Mouse (Mus musculus) layer of hippocampus, postnatal 25 days (tissue): ENCODE results near the gene Dpt. TPM values are rescaled to one million over a fixed set of nuclear protein-coding genes. Genes with fewer than 3 reads are reported as not detected.
"Not testable (repeated sequence)": the region's sequence is repeated elsewhere in the genome, so short reads cannot be mapped to it uniquely, and the experiment has no call there.

Source experiments
- DNase-seq, 2 experiments: peaks; one replicate each; pipeline ENCODE4 v3.0.0; 2022; ENCODE audit warnings: mixed read lengths in 2 of 2, low spot score in 1 of 2; ENCODE audit errors: extremely low spot score in 1 of 2
- total RNA-seq, 2 experiments: library from RNA; stranded (reverse); gene quantifications; 2 replicates each; pipeline ENCODE4 v1.2.3; 2021

Gene Dpt
- total RNA-seq, 2 experiments from 2014 or later: 0.20 TPM; not detected in 1

DNA sequence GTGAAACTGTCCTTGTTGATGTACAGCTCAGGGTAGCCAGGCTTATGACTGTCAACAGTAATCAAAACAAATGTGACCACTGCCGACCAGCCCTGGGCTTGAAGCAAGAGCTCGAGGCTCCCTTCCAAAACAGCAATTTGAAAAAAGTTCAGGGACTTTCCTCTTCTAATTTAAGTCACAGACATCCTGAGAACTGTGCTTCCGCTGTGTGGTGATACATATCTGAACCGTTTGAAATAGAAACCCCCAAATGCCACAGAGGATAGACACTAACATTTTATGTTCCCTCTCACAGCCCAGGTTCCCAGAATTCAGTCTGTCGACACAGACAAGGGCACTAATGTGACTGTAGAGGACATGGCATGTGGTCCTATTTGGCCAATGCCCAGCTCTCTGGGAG is 18.9 kb downstream of the Dpt start:
- DNase-seq: no peak

DNA sequence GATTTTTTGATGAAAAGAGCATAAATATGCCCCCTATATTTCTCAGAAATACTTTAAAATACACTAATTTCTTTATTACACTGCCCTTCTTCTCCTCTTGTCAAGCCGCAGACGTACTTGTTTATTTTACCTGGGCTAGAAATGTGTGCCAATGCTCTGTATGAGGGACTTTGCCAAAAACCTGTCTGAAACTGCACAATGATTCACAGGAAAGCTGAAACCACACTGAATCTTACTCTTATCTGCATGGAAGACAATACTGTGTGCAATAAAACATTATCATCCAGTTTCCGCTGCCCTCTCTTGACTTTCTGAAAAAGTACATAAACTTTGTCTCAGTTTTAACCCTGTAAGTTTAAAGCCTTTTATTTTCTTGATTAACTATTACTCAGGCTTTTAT is 20.9 kb downstream of the Dpt start:
- no peak for DNase-seq

- DNase-seq: no peak
Observed at GRCm38 (mm10) chr1:164821307-164821706, 24.9 kb downstream of the Dpt start.

GRCm38 (mm10) chr1:164821821-164822220 is 25.4 kb downstream of the Dpt start:
- DNase-seq: no peak

DNA sequence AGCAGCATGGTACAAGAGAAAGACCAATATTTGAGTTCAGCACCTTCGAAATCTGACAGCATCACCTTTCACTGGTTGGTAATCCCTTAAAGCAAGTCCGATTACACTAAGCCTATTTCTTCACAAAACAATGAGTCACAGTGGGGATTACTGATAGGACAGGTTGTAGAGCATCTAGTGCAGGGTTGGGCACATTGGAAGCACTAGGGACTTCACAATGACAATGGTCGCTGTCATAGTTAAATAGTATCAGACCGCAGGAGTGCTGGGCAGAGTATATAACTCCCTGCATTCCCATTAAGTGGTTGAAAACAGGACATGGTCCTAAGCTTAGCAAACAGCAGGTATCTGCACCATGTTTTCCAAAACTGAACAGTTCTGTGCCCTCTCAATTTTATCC is 25.8 kb downstream of the Dpt start:
- DNase-seq: no peak

- no peak for DNase-seq
Observed at GRCm38 (mm10) chr1:164824896-164825295, 28.5 kb downstream of the Dpt start.

DNA sequence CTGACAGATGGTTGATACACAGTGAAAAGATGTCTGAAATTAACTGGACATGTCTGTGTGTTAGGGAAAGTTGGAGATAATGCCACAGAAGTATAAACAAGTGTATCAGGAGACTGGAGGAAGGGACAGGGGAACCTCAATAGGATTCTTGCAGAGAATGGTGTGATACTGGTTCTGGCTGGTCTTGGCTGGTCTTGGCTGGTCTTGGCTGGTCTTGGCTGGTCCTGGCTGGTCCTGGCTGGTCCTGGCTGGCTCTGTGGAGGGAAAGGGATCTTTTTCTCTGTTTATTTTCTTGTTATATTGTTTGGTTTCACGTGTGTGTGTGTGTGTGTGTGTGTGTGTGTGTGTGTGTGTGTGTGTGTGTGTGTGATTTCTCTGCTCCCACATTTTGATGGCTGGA is 33.4 kb downstream of the Dpt start:
- DNase-seq: no peak

DNA sequence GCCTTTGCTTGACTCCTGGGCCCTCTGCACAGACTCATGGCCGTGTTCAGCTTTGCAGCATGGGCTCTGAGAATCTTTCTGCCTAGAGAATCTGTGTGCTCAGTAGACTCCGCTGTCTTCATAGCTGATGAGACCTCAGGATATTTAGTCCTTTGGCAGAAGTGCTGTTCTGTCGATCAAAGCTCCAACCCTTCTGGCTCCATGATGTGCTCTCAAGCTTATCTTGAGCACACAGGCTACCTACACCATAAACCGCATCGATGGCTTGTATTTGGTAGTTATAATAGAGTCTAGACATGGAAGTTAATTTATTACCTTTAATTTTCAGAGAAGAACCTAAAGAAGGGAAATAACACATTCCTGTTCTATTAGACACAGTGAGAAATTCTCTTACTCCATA is 36.0 kb downstream of the Dpt start:
- DNase-seq: no peak

GRCm38 (mm10) chr1:164848616-164849265 is 52.3 kb downstream of the Dpt start:
- DNase-seq: no peak

DNA sequence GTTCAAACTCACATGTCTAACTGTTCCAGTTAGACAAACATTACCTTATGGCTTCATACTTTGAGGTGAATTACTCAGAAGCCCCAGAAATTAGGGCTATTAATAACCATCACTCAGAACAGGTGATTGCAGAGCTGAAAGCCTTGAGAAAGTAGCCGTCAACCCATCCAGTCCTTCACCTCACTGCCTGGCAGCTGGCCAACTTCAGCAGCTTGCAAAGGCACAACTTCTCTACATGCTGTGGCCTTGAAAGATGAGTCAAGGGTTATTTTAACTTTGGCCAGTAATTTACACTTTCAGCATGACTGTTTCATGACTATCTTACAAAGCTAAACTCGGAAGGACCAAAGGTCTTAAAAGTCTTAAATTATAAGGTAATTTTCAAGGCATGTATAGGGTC is 59.3 kb downstream of the Dpt start:
- DNase-seq: not testable (repeated sequence)

DNA sequence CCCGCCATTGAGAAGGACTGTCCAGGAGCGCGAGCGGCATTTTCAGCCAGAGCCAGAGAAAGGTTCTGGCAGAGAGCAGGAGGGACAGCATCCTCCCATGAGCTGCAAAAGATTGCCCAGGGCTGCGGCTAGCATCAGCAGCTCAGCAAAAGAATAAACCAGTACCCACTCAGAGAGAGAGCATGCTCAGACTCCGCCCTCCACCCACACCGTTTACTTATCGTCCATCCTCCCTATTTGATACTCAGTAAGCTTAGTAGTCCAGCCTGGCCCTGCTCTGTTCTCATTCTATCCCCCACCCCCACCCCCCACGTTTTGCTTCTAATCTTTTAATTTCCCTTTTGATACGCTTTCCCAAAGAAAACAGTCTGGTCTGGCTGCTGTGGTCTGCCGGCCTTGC is 63.5 kb downstream of the Dpt start:
- no peak for DNase-seq

GRCm38 (mm10) chr1:164860782-164861181 is 64.3 kb downstream of the Dpt start:
- DNase-seq: no peak

GRCm38 (mm10) chr1:164861501-164861900 is 65.1 kb downstream of the Dpt start:
- DNase-seq: no peak

GRCm38 (mm10) chr1:164862946-164863883 is 66.8 kb downstream of the Dpt start:
- DNase-seq: no peak

DNA sequence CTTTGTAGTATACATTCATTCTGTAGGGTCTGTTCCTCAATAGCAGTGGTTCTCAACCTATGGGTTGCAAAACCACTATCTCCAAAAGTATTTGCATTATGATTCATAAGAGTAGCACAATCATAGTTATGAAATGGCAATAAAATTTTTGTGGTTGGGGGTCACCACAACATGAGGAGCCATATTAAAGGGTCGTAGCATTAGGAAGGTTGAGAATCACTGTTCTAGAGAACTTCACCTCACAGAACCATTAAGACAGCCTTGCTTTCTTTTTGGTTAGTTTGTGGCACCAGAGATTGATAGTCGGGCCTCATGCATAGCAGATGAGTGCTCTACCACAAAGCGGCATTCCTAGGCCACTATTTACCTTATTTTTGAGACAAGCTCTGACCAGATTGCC is 68.2 kb downstream of the Dpt start:
- DNase-seq: no peak

- DNase-seq: no peak
Observed at GRCm38 (mm10) chr1:164870694-164871093, 74.2 kb downstream of the Dpt start.

Other genes starting within 250 kb of the Dpt start
- gene Xcl1, start 138.9 kb downstream of the Dpt start, total RNA-seq: not detected